Comparison of ENCODE assay signal across 9 mouse cellular contexts in the genomic region with DNA sequence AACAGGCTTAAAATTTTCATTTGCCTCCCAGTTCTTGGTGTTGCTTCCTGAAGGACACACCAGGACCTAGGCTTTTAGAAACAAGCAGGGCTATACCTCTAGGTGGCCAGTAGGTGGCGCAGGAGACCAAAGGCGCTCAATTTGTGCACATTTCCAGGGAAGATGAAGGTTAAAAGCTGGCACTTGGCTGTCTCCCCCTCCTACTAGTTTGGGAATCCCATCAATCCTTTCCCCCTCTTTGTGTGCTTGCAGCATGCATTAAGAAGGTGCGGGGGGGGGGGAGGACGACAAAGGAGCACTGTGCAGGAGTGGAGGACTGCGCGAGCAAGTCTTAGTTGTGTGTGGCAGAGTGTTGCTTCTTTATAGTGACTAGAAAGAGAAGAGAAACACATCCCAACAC. TPM values are rescaled to one million over a fixed set of nuclear protein-coding genes. Genes with fewer than 3 reads are reported as not detected.
DNase-seq lines count a peak whose midpoint lies in the region; ATAC-seq and TF ChIP-seq lines count a peak whose summit lies in the region.
"Had no signal": no experiment of that assay in that cellular context is flagged by ENCODE, and none has a peak within 500 bp of the region (broad histone marks: within the 10 kb centered on the region; RNA-seq: fewer than 3 reads in every experiment).

No protein-coding gene starts in this region.

- no peaks in the 10 kb centered on the region for H3K9me3 ChIP-seq in intestine, postnatal 0 days (ENCODE audit: control insufficient read depth)
- no peaks in the 10 kb centered on the region for H3K9me3 ChIP-seq in intestine, embryonic 16.5 days (ENCODE audit: control insufficient read depth, low read length)
- H3K9me3 ChIP-seq in heart, postnatal 0 days (replicated peaks; ENCODE audit: control insufficient read depth, low read length) = no peaks in the 10 kb centered on the region
- no peaks in the 10 kb centered on the region for H3K9me3 ChIP-seq in limb, embryonic 11.5 days (ENCODE audit: control insufficient read depth, low read length)
- H3K9me3 ChIP-seq: limb, embryonic 12.5 days had no signal

- H3K27ac ChIP-seq in intestine, postnatal 0 days (ENCODE audit: low read depth, low read length) = no peak overlapping the region
- H3K27ac ChIP-seq in intestine, embryonic 16.5 days (ENCODE audit: low read length) = no peak overlapping the region
- H3K27ac ChIP-seq in heart, postnatal 0 days (ENCODE audit: low read depth) = no peak overlapping the region
- no peak overlapping the region for H3K27ac ChIP-seq in limb, embryonic 11.5 days (replicated peaks; ENCODE audit: low read depth, low read length)
- H3K27ac ChIP-seq: limb, embryonic 12.5 days had no signal

- no peaks in the 10 kb centered on the region; the same call in 1 of the 2 replicates for H3K36me3 ChIP-seq in intestine, postnatal 0 days (ENCODE audit: control insufficient read depth, insufficient read depth)
- no peaks in the 10 kb centered on the region for H3K36me3 ChIP-seq in intestine, embryonic 16.5 days (ENCODE audit: control insufficient read depth, insufficient read depth, low read length)
- peaks cover 16% of the 10 kb centered on the region for H3K36me3 ChIP-seq in heart, postnatal 0 days (replicated peaks; ENCODE audit: control insufficient read depth, insufficient read depth, low read length)
- H3K36me3 ChIP-seq in limb, embryonic 11.5 days (ENCODE audit: control insufficient read depth, insufficient read depth, low read length) = no peaks in the 10 kb centered on the region

- WGBS in intestine, postnatal 0 days = 26% methylated on average over 6 of the region's 6 CpGs
- WGBS in intestine, embryonic 16.5 days = 24% methylated on average over 6 of the region's 6 CpGs
- WGBS in heart, postnatal 0 days = 31% methylated on average over 6 of the region's 6 CpGs
- WGBS in limb, embryonic 11.5 days = 28% methylated on average over 6 of the region's 6 CpGs

- peak; percentile 86 for DNase-seq in adrenal gland, postnatal 10 days
- DNase-seq in embryo, embryonic 11 days = peak; percentile 85
- DNase-seq in heart, postnatal 0 days (ENCODE audit: low spot score) = peak; percentile 73
- peak; percentile 91 for DNase-seq in limb, embryonic 11.5 days (ENCODE audit: low spot score)
- DNase-seq in neural tube, embryonic 10.5 days (ENCODE audit: extremely low spot score, low spot score) = peak; percentile 89
- DNase-seq in testis, postnatal 14 days (ENCODE audit: low spot score) = peak; percentile 45

- no peaks in the 10 kb centered on the region for H3K27me3 ChIP-seq in intestine, postnatal 0 days (replicated peaks; ENCODE audit: control insufficient read depth, insufficient read depth, low read length)
- no peaks in the 10 kb centered on the region for H3K27me3 ChIP-seq in intestine, embryonic 16.5 days (replicated peaks; ENCODE audit: control insufficient read depth, insufficient read depth, low read length)
- H3K27me3 ChIP-seq in heart, postnatal 0 days (ENCODE audit: control insufficient read depth, insufficient read depth, low read length) = no peaks in the 10 kb centered on the region
- H3K27me3 ChIP-seq in limb, embryonic 11.5 days (ENCODE audit: control insufficient read depth, insufficient read depth, low read length) = no peaks in the 10 kb centered on the region

- ATAC-seq in intestine, postnatal 0 days = no peak
- no peak for ATAC-seq in intestine, embryonic 16.5 days
- 0 out of 2 replicates have a peak, but pooled peaks have one; percentile 15 for ATAC-seq in heart, postnatal 0 days (ENCODE audit: insufficient read depth, low read depth)
- ATAC-seq in limb, embryonic 11.5 days (ENCODE audit: insufficient number of reproducible peaks, low FRiP score, low TSS enrichment, low read depth) = no peak

- no peak overlapping the region for H3K4me3 ChIP-seq in intestine, postnatal 0 days (ENCODE audit: low read depth, low read length)
- H3K4me3 ChIP-seq in intestine, embryonic 16.5 days (ENCODE audit: low read length) = no peak overlapping the region
- no peak overlapping the region for H3K4me3 ChIP-seq in heart, postnatal 0 days (ENCODE audit: low read depth, low read length)
- H3K4me3 ChIP-seq in limb, embryonic 11.5 days (ENCODE audit: low read depth, low read length) = no peak overlapping the region
- H3K4me3 ChIP-seq: limb, embryonic 12.5 days had no signal

- no peaks in the 10 kb centered on the region; the same call in 1 of the 2 replicates for H3K4me1 ChIP-seq in intestine, postnatal 0 days (replicated peaks; ENCODE audit: control insufficient read depth, insufficient read depth, low read length)
- H3K4me1 ChIP-seq in intestine, embryonic 16.5 days (ENCODE audit: control insufficient read depth, insufficient read depth, low read length) = peaks cover 9% of the 10 kb centered on the region
- H3K4me1 ChIP-seq in heart, postnatal 0 days (ENCODE audit: control insufficient read depth, insufficient read depth) = peaks cover 18% of the 10 kb centered on the region
- H3K4me1 ChIP-seq in limb, embryonic 11.5 days (ENCODE audit: control insufficient read depth, insufficient read depth, low read length) = peaks cover 11% of the 10 kb centered on the region

- TF ChIP-seq EP300 in heart, postnatal 0 days (IDR thresholded peaks at IDR 0.05; ENCODE audit: low read depth) = no peak

- TF ChIP-seq CTCF in intestine, postnatal 0 days (IDR thresholded peaks at IDR 0.05; ENCODE audit: low read depth) = peak; percentile 97
- peak; percentile 97 for TF ChIP-seq CTCF in heart, postnatal 0 days (IDR thresholded peaks at IDR 0.05; ENCODE audit: low read depth)

- H3K4me2 ChIP-seq in intestine, postnatal 0 days (replicated peaks; ENCODE audit: low read depth) = no peak overlapping the region
- H3K4me2 ChIP-seq in intestine, embryonic 16.5 days (ENCODE audit: low read depth, low read length) = no peak overlapping the region
- no peak overlapping the region for H3K4me2 ChIP-seq in heart, postnatal 0 days (ENCODE audit: low read depth, low read length)
- H3K4me2 ChIP-seq in limb, embryonic 11.5 days (ENCODE audit: low read depth, severe bottlenecking) = no peak overlapping the region
- H3K4me2 ChIP-seq: limb, embryonic 12.5 days had no signal

- H3K9ac ChIP-seq in intestine, postnatal 0 days (ENCODE audit: low read depth, low read length) = no peak overlapping the region
- no peak overlapping the region for H3K9ac ChIP-seq in intestine, embryonic 16.5 days (ENCODE audit: low read depth, low read length)
- no peak overlapping the region for H3K9ac ChIP-seq in heart, postnatal 0 days (replicated peaks; ENCODE audit: low read depth, low read length)
- H3K9ac ChIP-seq in limb, embryonic 11.5 days (ENCODE audit: low read length) = no peak overlapping the region
- H3K9ac ChIP-seq: limb, embryonic 12.5 days had no signal

RNA-seq across cellular contexts. Expression of a gene that starts 8.8 kb away (rescaled TPM):
- 14.3 and 14.6 TPM in 2 replicates for polyA plus RNA-seq in intestine, postnatal 0 days (2015; fragmentation: Nextera tagmentation; extraction: Ambion mirVana)
- 25.7 and 27.8 TPM in 2 replicates for polyA plus RNA-seq in intestine, embryonic 16.5 days (2015; fragmentation: Nextera tagmentation; extraction: Ambion mirVana)
- 100 to 1,000 TPM in 1 of 2 experiments, 10 to 100 TPM in 1; 85.9 to 120 TPM for total RNA-seq in adrenal gland, postnatal 10 days (2021)
- total RNA-seq in heart, postnatal 0 days (2014; rRNA removed; ENCODE audit: low replicate concordance) = 147 and 170 TPM in 2 replicates
- 50.8 and 55.4 TPM in 2 replicates for polyA plus RNA-seq in heart, postnatal 0 days (2015; fragmentation: Nextera tagmentation; extraction: Ambion mirVana)
- 47.0 and 48.4 TPM in 2 replicates for polyA plus RNA-seq in limb, embryonic 11.5 days (2014; fragmentation: Nextera tagmentation; extraction: Ambion mirVana)

RNA-seq across cellular contexts. Expression of a gene that starts 41.6 kb away (rescaled TPM):
- 75.6 and 94.0 TPM in 2 replicates for polyA plus RNA-seq in intestine, postnatal 0 days (2015; fragmentation: Nextera tagmentation; extraction: Ambion mirVana)
- polyA plus RNA-seq in intestine, embryonic 16.5 days (2015; fragmentation: Nextera tagmentation; extraction: Ambion mirVana) = 127 and 139 TPM in 2 replicates
- 100 to 1,000 TPM; 210 to 501 TPM for total RNA-seq in adrenal gland, postnatal 10 days (2021)
- total RNA-seq in heart, postnatal 0 days (2014; rRNA removed; ENCODE audit: low replicate concordance) = 24.1 and 140 TPM in 2 replicates
- polyA plus RNA-seq in heart, postnatal 0 days (2015; fragmentation: Nextera tagmentation; extraction: Ambion mirVana) = 10.2 and 12.7 TPM in 2 replicates
- 262 and 290 TPM in 2 replicates for polyA plus RNA-seq in limb, embryonic 11.5 days (2014; fragmentation: Nextera tagmentation; extraction: Ambion mirVana)
